Mouse (Mus musculus): ENCODE measurements around the gene Ccdc97.
A peak's percentile ranks its signal among the peaks of the same experiment; 100 is the strongest.

Ccdc97 gene

GRCm38 (mm10) chr7:25719761-25720610, 1.1 kb upstream of the Ccdc97 start:
- DNase-seq = peak; percentile 87

DNA sequence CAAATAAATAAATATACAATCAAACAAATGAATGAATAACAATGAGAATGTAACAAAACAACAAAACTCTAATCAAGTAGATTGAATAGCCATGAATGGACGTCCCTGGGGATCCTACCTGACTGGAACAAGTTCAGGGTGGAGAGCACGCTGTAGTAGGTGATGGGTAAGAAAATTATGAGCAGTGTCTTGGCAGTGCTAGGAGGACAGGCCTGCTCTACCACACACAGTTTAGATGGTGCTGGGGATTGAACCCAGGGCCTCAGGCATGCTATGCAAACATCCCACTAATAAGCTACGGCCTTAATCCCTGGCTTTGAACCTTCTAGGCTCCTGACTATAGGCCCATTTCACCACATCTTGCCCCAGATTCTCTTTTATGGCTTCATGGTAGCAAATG, 1.4 kb downstream of the Ccdc97 start:
- no peak for DNase-seq

- DNase-seq = no peak
Observed at GRCm38 (mm10) chr7:25715731-25716271, 3.1 kb downstream of the Ccdc97 start.

GRCm38 (mm10) chr7:25714581-25714980, 4.3 kb downstream of the Ccdc97 start:
- no peak for DNase-seq

DNA sequence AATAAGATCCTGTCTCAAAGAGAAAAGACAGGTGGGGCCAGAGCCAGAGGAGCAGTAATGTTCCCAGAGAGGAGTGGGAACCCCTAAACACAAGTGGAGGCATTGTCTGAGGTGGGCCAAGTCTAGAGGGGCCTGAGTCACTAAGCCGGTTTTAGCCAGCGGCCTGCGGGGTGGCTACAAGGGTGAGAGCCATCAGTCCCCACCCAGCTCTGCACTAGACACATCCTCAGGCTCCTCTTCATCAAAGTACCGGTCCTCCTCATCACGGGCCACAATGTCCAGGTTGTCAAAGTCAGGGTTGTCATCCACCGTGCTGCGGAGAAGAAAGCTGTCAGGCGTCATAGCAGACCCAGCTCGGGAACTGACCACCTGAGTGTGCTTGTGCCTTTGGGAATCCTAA, 6.1 kb downstream of the Ccdc97 start:
- DNase-seq = no peak

DNA sequence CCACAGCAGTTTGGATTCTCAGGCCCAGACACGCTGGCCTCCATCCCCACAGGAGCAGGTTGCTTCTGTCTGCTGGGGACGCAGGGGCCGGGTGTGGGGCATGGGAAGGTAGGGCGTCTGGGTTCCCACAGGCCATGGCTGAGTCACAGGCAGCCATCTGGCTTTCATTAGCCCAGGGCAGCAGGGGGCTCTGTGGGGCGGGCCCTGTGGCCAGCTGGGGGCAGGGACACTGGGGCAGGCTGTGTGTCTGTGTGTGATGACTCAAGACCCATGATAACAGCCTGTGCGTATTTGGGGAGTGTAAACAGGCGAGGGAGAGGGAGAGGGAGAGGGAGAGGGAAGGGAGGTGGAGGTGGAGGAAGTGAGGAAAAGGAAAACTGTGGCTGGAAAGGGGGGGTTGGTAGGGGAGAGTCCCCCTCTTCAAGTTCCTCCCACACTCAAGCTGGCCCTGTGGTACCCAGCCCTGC, 7.1 kb downstream of the Ccdc97 start:
- DNase-seq = no peak

GRCm38 (mm10) chr7:25711165-25711564, 7.7 kb downstream of the Ccdc97 start:
- no peak for DNase-seq

- DNase-seq = peak; percentile 51
Observed at GRCm38 (mm10) chr7:25710519-25711130, 8.3 kb downstream of the Ccdc97 start.

GRCm38 (mm10) chr7:25709961-25710360, 8.9 kb downstream of the Ccdc97 start:
- DNase-seq = peak; percentile 72

- peak; percentile 86 for DNase-seq
Observed at GRCm38 (mm10) chr7:25707581-25708292, 11.2 kb downstream of the Ccdc97 start.

- no peak for DNase-seq
Observed at GRCm38 (mm10) chr7:25706578-25707170, 12.2 kb downstream of the Ccdc97 start.

- peak; percentile 83 for DNase-seq
Observed at GRCm38 (mm10) chr7:25705801-25706251, 13.1 kb downstream of the Ccdc97 start.

GRCm38 (mm10) chr7:25704716-25705364, 14.0 kb downstream of the Ccdc97 start:
- DNase-seq = no peak

DNA sequence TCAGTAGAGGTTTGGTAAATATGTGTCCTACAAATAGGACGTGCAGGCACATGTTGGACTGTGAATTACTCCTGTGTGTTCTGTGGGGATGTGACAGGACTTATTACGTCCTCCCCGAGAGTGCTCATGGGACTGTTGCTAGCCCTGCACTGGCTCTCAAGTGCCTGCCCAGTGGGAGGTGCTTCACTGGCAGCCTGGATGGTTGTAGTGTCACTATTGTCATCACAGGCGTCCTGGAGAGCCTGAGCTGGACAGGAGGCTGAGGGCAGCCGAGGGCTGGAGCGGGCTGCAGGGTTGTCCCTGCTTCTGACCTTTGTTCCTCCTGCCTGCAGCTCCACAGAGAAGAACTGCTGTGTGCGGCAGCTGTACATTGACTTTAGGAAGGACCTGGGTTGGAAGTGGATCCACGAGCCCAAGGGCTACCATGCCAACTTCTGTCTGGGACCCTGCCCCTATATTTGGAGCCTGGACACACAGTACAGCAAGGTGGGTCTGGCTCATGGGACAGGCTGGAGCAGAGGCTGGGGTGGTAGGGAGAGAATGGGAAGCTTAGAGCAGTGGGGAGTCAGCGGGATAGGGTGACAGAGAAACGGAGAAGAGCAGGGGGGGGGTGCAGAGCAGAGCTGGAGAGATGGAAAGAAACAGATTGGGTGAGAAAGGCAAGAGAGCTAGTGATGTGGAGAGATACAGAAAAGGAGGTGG, 14.9 kb downstream of the Ccdc97 start:
- DNase-seq = no peak

- no peak for DNase-seq
Observed at GRCm38 (mm10) chr7:25702350-25702749, 16.5 kb downstream of the Ccdc97 start.

DNA sequence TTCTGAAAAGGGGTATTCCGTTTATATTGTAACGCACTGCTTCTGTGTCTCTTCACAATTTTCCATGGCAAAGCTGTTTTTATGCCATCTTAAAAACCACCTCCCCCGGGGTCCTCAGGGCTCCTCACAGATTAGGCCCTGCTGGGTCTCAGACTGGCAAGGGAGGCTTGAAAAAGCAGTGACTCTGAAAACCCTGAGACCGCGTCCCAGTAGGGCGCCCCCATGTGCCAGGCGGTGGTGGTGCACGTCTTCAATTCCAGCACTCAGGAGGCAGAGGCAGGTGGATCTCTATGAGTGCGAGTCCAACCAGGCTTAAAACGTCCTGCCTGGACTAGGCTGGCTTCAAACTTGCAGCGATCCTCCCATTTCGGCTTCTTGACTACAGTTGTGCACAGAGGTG, 18.2 kb downstream of the Ccdc97 start:
- DNase-seq = no peak

- no peak for DNase-seq
Observed at GRCm38 (mm10) chr7:25699851-25700250, 19.0 kb downstream of the Ccdc97 start.

GRCm38 (mm10) chr7:25694104-25694503, 24.8 kb downstream of the Ccdc97 start:
- no peak for DNase-seq

- DNase-seq = no peak
Observed at GRCm38 (mm10) chr7:25690051-25690450, 28.8 kb downstream of the Ccdc97 start.

GRCm38 (mm10) chr7:25689603-25690021, 29.3 kb downstream of the Ccdc97 start:
- DNase-seq = no peak

DNA sequence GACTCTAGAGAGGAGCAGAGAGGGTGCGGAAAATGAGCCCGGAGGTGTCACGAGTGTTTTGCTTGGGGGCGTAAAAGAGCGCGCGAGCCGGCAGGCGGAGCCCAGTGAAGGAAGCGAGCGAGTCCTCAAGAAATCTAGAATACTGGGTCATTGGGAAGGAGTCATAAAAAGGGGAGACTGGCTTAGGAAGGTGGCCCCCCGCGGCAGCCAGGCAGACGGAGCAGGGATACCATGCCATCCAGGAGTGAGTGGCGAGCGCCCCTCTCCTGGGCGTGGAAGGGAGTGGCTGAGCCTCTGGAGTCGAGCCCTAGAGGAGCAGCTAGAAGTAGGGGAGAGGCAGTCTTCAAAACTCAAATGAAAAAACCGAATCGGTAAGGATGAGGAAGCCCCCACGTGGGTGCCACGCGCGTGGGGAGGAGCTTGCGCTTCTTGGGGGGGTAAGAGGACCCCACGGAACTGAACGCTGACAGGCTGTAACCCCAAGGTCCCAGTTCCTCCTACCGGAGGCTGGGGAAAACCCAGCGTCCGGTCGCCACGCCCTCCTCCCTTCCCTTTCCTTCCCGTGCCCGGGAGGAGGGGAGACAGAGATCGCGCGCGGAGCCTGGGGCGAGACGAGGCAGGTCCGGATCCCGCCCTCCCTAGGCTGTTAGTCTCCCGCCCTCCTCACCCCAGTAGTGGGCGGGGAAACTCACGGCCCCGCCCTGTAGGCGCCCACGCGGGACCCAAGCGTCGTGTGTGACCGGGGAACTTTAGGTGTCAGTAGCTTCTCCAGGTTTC, 29.9 kb downstream of the Ccdc97 start:
- peak; percentile 92 for DNase-seq

All from lung, postnatal 10 days (tissue).